Mouse (Mus musculus) frontal cortex, adult 2 months (tissue): ENCODE data around the gene Bbc3. TPM values are rescaled to one million over a fixed set of nuclear protein-coding genes. Genes with fewer than 3 reads are reported as not detected.
"Not testable (repeated sequence)": the region's sequence is repeated elsewhere in the genome, so short reads cannot be mapped to it uniquely, and the experiment has no call there.

Experiments used
- DNase-seq, 2 experiments: peaks; one replicate each; pipeline ENCODE4 v3.0.0; 2022; ENCODE audit warnings: low spot score in 1 of 2; ENCODE audit errors: extremely low spot score in 1 of 2
- polyA plus RNA-seq: library from polyadenylated mRNA; depleted of rRNA; stranded (reverse); fragments of >200 nt; gene quantifications from 2 replicates; pipeline ENCODE4 v1.2.3, GENCODE M21; 2012; rRNA removed

Bbc3 gene
- polyA plus RNA-seq, result 17.1 and 18.2 TPM in 2 replicates

GRCm38 (mm10) chr7:16308093-16308492 lies at the start of gene Bbc3:
Bbc3 (plus strand) TSS chr7:16308393.
- not testable (repeated sequence) for DNase-seq

GRCm38 (mm10) chr7:16259110-16259590 lies 49.0 kb upstream of the Bbc3 start, which contains the start of gene C5ar1:
C5ar1 (minus strand) TSS chr7:16259540.
- no peak for DNase-seq

GRCm38 (mm10) chr7:16261097-16261496 lies 47.1 kb upstream of the Bbc3 start:
- DNase-seq, result no peak

- DNase-seq, result peak in 1 of 2 experiments; percentile 90
Observed at GRCm38 (mm10) chr7:16263015-16263787, 45.0 kb upstream of the Bbc3 start.

DNA sequence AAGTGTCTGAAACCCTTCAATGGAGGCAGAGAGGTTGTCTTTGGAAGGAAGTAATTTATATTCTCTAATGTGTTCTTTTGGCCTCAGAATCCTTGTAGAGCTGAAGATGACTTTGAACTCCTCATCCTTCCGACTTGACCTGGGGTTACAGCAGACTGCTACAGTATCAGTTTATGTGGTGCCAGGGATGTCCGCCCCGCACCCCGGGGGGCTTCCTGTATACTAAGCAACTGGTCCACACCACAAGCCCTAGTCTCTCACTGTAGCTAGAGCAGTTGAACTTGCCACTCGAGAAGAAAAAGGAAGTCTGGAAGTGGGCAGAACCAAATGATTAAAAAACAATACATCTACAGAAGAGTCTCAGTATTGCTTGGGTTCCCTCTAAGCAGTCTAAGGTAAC lies 44.4 kb upstream of the Bbc3 start:
- DNase-seq, result no peak

GRCm38 (mm10) chr7:16265856-16266255 lies 42.3 kb upstream of the Bbc3 start:
- no peak for DNase-seq

DNA sequence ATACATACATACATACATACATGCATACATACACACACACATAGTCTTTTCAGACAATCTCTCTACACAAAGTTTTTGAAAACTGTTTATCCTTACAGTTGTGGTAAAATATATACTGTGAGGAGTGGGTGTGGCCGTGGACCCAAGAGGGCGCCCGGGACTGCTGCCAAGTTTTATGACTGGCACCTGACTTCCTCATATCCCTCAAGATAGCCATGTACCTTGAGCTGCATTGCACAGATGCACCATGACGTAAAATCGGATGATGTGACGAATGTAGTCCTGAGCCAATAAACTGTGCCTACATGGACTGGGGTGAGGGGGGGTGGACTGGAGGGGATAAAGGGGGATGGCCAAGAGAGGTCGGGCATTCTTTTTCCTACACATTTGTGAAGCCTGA lies 41.6 kb upstream of the Bbc3 start:
- not testable (repeated sequence) for DNase-seq

- no peak for DNase-seq
Observed at GRCm38 (mm10) chr7:16271139-16271538, 37.1 kb upstream of the Bbc3 start.

- peak in 1 of 2 experiments; percentile 72 for DNase-seq
Observed at GRCm38 (mm10) chr7:16272681-16273080, 35.5 kb upstream of the Bbc3 start.

DNA sequence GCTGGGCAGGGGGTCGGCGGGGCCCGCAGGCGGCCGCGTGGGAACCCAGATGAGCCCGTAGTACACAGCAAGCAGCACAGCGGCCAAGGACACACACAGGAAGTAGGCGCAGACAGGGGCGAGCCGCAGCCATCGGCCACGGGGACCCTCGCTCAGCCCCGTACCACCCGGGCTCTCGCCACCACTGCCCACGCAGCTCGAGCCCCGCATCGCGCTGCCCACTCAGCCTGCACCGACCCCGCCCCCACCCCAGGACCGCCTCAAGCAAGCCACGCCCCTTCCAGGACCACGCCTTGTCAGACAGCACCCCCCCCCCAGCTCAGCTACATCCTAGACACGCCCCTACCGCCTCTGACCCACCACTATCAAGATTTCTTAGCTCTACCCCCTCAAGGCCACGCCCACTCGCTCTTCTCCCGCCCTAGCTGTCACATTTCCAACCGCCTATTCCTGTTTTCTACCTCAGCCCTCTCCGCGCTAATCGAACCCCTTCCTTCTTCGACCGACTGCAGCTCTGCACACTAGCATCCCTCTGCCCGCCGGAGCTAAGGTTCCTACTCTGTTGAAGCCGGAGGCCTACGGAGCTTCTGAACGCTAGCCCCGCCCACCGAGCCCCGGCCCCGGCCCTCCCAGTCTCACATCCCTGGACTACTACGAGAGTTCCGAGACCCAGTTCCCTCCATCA lies 35.0 kb upstream of the Bbc3 start, which contains the start of gene Inafm1:
Inafm1 (minus strand) TSS at position 537 of the 685 bp plus-strand sequence.
- peak; percentile 73 to 87 for DNase-seq

- peak in 1 of 2 experiments; percentile 53 for DNase-seq
Observed at GRCm38 (mm10) chr7:16273766-16274140, 34.4 kb upstream of the Bbc3 start.

DNA sequence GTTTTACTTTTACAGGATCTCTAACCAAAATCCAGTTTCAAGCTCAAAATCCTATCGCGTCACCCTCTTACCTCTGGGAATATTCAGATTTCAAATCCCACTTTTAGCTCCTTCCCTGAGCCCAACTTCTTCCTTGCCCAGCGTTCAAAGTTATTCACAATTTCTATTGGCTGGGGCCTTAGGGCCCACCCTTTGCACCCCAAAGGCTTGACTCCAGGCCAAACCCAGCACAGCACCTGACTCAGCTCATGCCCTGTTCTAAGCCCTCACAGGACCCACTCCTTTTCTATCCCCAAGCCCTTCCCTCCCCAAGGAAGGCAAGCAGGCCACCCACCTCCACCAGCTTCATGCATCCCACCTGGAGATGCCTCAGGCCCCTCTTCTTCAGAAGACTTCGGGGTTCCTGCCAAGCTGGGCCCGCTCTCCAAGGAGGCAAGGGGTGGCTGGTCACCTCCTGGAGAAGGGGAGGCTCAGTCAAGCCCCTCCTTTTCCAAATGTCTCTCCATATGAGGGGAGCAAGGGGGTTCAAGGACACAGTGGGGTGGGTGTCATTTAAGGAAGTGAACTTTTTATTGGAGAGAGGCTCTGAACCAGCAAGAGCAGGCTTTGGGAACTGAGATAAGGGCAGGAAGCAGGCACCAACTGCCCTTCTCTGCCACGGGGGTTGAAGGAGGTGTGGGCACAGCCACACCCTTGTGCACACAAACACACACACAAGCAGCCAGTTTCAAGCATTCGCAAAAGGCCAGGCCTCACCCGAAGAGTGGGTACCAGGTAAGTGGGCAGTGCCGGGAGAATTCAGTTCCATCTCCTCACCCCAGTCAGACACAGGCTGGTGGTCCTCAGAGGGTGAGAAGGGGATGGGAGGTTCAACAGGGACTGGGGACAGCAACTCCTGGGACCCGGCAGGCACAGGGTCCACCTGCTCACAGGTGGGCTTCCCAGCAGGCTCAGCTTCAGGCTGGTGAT lies 33.0 kb upstream of the Bbc3 start:
- DNase-seq, result no peak

DNA sequence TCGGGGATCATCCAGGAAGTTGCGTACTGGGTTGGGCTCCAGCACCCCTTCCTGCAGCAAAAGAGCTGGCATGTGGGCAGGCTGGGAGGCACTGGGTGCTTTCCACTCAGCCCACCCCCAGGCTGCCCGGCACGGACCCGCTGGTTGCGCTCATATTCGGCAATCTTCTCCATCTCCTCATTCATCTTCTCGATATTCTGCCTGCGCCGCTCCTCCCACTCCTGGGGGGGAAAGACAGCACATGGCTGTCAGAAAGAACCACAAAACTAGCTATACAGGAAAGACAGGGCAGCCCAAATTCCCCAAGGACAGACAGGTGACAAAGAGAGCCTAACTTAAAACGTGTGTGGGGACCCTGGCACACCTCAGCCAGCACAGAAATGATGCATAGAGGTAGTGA lies 27.5 kb upstream of the Bbc3 start:
- DNase-seq, result no peak

- DNase-seq, result no peak
Observed at GRCm38 (mm10) chr7:16282334-16282733, 25.9 kb upstream of the Bbc3 start.

DNA sequence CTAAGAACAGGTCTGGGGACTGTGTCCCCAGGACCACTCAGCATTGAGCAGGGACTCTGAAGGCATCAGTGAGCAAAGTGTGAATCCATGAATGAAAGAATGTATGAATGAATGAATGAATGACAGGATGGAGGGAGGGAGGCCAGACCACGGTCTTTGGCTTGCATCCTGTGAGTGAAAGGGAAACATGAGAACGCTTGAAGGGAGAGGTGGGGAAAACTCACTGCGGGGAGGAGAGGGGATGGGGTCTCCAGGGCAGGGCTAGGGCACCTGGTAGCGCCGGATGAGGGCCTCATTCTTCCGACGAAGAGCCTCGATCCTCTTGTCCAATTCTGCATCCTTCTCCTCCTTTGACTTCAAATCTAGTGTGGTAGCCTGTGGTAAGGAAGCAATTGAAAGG lies 24.2 kb upstream of the Bbc3 start:
- no peak for DNase-seq

DNA sequence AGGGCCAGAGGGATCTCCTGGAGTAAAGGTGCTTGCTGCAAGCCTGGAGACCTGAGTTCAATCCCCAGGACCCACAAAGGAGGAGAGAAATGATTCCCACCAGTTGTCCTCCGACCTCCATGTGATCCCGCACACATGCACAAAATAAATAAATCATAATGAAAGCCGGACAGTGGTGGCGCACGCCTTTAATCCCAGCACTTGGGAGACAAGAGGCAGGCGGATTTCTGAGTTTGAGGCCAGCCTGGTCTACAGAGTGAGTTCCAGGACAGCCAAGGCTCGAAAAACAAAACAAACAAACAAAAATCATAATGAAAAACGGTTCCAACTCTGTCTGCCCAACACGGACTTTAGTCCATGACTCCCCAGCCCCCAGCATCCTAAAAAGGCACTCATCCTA lies 23.3 kb upstream of the Bbc3 start:
- no peak for DNase-seq

GRCm38 (mm10) chr7:16285450-16286025 lies 22.7 kb upstream of the Bbc3 start:
- DNase-seq, result peak in 1 of 2 experiments; percentile 36

DNA sequence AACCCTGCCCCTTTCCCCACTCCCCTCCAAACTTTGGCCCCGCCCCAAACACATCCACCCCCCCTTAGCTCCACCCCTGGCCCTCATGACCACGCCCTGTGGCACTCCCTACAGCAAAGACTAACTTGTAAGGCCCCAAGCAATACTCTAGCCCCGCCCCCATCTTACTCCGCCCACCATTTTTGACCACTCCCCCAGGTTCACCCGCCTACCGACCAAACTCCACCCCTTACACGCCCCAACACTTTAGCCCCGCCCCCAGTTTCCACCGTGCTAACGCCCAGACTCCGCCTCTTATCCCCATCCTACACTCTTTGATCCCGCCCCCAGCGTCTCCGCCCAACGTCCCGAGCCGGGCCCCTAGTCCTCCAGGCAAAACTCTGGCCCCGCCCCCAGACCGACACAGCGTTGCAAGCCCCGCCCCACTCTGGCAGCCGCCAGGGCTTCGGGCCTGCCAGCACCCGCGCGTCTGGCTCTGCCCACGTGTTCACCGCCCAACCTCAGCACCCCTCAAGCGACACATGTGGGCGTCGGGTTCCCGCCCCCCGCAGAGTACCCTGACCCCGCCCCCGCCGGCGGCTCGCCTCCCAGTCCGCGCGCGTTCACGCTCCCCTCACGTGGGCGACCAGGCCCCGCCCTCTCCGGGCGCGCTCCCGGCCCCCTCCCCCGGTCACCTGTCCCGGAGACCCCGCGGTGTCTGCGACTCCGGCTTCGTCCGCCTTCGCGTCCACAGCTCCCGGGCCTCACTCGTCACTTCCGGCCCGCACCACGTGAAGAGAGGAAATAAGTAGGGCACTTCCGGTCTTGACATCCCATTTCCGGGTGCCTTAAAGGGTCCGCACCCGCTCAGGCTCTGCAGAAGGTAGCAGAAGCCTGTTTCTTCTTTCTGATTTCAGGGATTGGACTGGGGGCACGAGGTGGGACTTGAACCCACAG lies 21.9 kb upstream of the Bbc3 start, which contains the start of gene Ccdc9:
Ccdc9 (minus strand) TSS at position 770 of the 936 bp plus-strand sequence.
- DNase-seq, result peak; percentile 98 to 99

- DNase-seq, result no peak
Observed at GRCm38 (mm10) chr7:16287016-16287415, 21.2 kb upstream of the Bbc3 start.
